Mouse (Mus musculus): ENCODE results near the gene Gm9913. TPM values are rescaled to one million over a fixed set of nuclear protein-coding genes. Genes with fewer than 3 reads are reported as not detected.

The Gm9913 gene
- under 1 TPM in 1 of 2 experiments, not detected in 1; 0.08 TPM for total RNA-seq (2021)
- long read RNA-seq, experiment 1: 0 reads
- long read RNA-seq, experiment 2: 0 reads

GRCm38 (mm10) chr2:125505006-125505745 is at the start of gene Gm9913:
TSS of gene Gm9913 (plus strand) at chr2:125505089.
- no peak for TF ChIP-seq CTCF (IDR thresholded peaks at IDR 0.05)
- peak within 1 kb of the TSS; percentile 90 for H3K27ac ChIP-seq
- peak within 1 kb of the TSS; percentile 78 for H3K4me3 ChIP-seq
- intact Hi-C loops (cut with DNase I): no loop called here
- DNase-seq: peak; percentile 82

- TF ChIP-seq CTCF (IDR thresholded peaks at IDR 0.05): peak; percentile 18; the same call in 1 of the 2 replicates
- no peak for DNase-seq
- Histone ChIP-seq H3K4me3 (no peak overlapping the region), H3K27ac (no peak overlapping the region)
- intact Hi-C loops (cut with DNase I): loop anchor here (5.0 kb wide), 1 partner anchor 56 kb away; no protein-coding TSS in a partner anchor
These were observed 48.7 kb upstream of the Gm9913 start for GRCm38 (mm10) chr2:125456059-125456789.

GRCm38 (mm10) chr2:125459087-125459486 is 45.8 kb upstream of the Gm9913 start:
- intact Hi-C loops (cut with DNase I): loop anchor here (5.0 kb wide), 1 partner anchor 53 kb away; no protein-coding TSS in a partner anchor
- no peak overlapping the region for H3K4me3 ChIP-seq
- no peak overlapping the region for H3K27ac ChIP-seq
- DNase-seq: no peak
- TF ChIP-seq CTCF (IDR thresholded peaks at IDR 0.05): no peak

GRCm38 (mm10) chr2:125464036-125464435 is 40.9 kb upstream of the Gm9913 start:
- DNase-seq: no peak
- Histone ChIP-seq H3K27ac (no peak overlapping the region), H3K4me3 (no peak overlapping the region)
- TF ChIP-seq CTCF (IDR thresholded peaks at IDR 0.05): no peak
- intact Hi-C loops (cut with DNase I): no loop called here

- peak; percentile 53 for DNase-seq
- H3K4me3 ChIP-seq: peak overlapping the region; percentile 21; the same call in 1 of the 2 replicates
- TF ChIP-seq CTCF (IDR thresholded peaks at IDR 0.05): no peak
- H3K27ac ChIP-seq: peak overlapping the region; percentile 82
- intact Hi-C loops (cut with DNase I): no loop called here
These were observed 34.2 kb upstream of the Gm9913 start for GRCm38 (mm10) chr2:125470553-125471295.

- intact Hi-C loops (cut with DNase I): no loop called here
- no peak for DNase-seq
- Histone ChIP-seq H3K27ac (peak overlapping the region; percentile 82), H3K4me3 (no peak overlapping the region)
- TF ChIP-seq CTCF (IDR thresholded peaks at IDR 0.05): no peak
These were observed 33.2 kb upstream of the Gm9913 start for GRCm38 (mm10) chr2:125471721-125472120.

- intact Hi-C loops (cut with DNase I): no loop called here
- H3K27ac ChIP-seq: peak overlapping the region; percentile 3; the same call in 1 of the 2 replicates
- no peak overlapping the region for H3K4me3 ChIP-seq
- no peak for DNase-seq
- no peak for TF ChIP-seq CTCF (IDR thresholded peaks at IDR 0.05)
These were observed 31.7 kb upstream of the Gm9913 start for GRCm38 (mm10) chr2:125473228-125473627.

- TF ChIP-seq CTCF (IDR thresholded peaks at IDR 0.05): no peak
- intact Hi-C loops (cut with DNase I): no loop called here
- no peak overlapping the region for H3K4me3 ChIP-seq
- H3K27ac ChIP-seq: peak overlapping the region; percentile 54; the same call in 1 of the 2 replicates
- peak; percentile 43 for DNase-seq
These were observed 30.2 kb upstream of the Gm9913 start for GRCm38 (mm10) chr2:125474690-125475089.

- DNase-seq: no peak
- Histone ChIP-seq H3K27ac (peak overlapping the region; percentile 49; the same call in 1 of the 2 replicates), H3K4me3 (no peak overlapping the region)
- intact Hi-C loops (cut with DNase I): no loop called here
- TF ChIP-seq CTCF (IDR thresholded peaks at IDR 0.05): no peak
These were observed 28.7 kb upstream of the Gm9913 start for GRCm38 (mm10) chr2:125476231-125476630.

GRCm38 (mm10) chr2:125477367-125477766 is 27.5 kb upstream of the Gm9913 start:
- no peak for DNase-seq
- 0 out of 2 replicates have a peak overlapping the region, but pooled peaks have one; percentile 2 for H3K27ac ChIP-seq
- H3K4me3 ChIP-seq: no peak overlapping the region
- intact Hi-C loops (cut with DNase I): no loop called here
- TF ChIP-seq CTCF (IDR thresholded peaks at IDR 0.05): no peak

- intact Hi-C loops (cut with DNase I): no loop called here
- no peak for TF ChIP-seq CTCF (IDR thresholded peaks at IDR 0.05)
- Histone ChIP-seq H3K27ac (peak overlapping the region; percentile 53), H3K4me3 (no peak overlapping the region)
- no peak for DNase-seq
These were observed 26.2 kb upstream of the Gm9913 start for GRCm38 (mm10) chr2:125478705-125479104.

GRCm38 (mm10) chr2:125480057-125480456 is 24.8 kb upstream of the Gm9913 start:
- TF ChIP-seq CTCF (IDR thresholded peaks at IDR 0.05): no peak
- H3K4me3 ChIP-seq: no peak overlapping the region
- peak overlapping the region; percentile 1; the same call in 1 of the 2 replicates for H3K27ac ChIP-seq
- intact Hi-C loops (cut with DNase I): no loop called here
- DNase-seq: no peak

Data from gastrocnemius, adult 2 months (tissue).